Mouse (Mus musculus): Measurements from ENCODE around the gene Asic1. TPM values are rescaled to one million over a fixed set of nuclear protein-coding genes. Genes with fewer than 3 reads are reported as not detected.

Asic1 gene
- total and polyA plus RNA-seq, 2 experiments = 0.16 TPM; not detected in 1

DNA sequence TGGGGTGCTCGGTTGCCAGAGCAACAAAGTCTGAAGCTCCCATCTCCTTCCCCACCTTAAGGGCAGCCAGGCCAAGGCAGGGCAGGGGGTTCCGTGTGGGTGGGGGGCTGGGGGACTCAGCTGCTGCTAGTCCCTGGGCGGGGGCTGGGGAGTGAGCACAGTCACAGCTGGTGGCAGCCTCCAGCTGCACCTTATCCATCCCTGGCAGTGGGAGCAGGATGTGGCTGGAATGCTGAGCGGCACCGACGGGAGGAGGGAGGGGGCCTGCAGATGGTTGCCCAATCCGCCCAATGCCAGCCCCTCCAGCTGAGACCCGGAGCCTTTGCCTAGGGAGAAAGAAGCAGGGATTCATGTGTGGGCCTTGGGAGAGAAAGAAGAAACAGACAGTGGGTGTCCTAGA, 6.9 kb downstream of the Asic1 start:
- Histone ChIP-seq H3K79me2 (ENCODE audit: control insufficient read depth, insufficient read depth, low read length) (no peaks in the 10 kb centered on the region), H3K4me3 (ENCODE audit: insufficient read depth, low read depth, low read length) (no peak overlapping the region), H3K36me3 (ENCODE audit: control insufficient read depth, insufficient read depth, low read length) (no peaks in the 10 kb centered on the region), H3K4me1 (ENCODE audit: control insufficient read depth, insufficient read depth, low read length) (no peaks in the 10 kb centered on the region), H3K9ac (ENCODE audit: low read depth, low read length) (no peak overlapping the region), H3K27me3 (ENCODE audit: control insufficient read depth, insufficient read depth, low read length) (no peaks in the 10 kb centered on the region), H3K27ac (replicated peaks; ENCODE audit: insufficient read depth, low read depth, low read length) (no peak overlapping the region)
- TF ChIP-seq CTCF (IDR thresholded peaks at IDR 0.05; ENCODE audit: low read depth, low read length) (no peak), POLR2A (IDR thresholded peaks at IDR 0.05; ENCODE audit: extremely low read depth, insufficient read depth, low read length) (no peak)
- 76% methylated on average over 8 of the region's 8 CpGs for WGBS
- DNase-seq (ENCODE audit: extremely low read depth, low read depth, low spot score) = no peak

DNA sequence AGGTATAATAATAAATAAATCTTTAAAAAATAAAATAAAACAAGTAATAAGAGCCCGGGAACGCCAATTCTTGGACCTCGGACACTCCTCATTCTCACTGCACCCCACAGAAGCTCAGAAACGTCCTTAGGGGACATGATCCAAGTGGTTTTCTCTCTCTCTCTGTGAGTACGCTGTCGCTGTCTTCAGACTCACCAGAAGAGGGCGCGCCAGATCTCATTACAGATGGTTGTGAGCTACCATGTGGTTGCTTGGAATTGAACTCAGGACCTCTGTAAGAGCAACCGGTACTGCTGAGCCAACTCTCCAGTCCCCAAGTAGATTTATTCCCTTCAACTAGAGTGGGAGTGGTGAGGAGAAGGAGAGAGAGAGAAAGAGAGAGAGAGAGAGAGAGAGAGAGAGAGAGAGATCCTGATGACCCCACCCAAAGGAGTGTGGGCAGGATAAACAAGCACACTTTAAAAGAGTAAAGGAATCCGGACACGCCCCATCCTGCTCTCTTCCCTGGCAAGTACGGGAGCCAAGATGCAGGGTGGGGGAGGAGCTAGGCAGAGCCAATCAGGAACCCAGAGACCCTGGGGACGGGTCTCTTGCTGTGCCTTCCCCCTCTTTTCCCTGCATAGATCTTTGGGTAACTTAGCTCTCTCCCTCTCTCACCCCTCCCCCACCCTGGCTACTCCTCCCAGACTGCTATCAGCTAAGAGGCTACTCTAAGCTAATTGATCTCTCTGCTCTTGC, 8.1 kb downstream of the Asic1 start:
- H3K4me1 ChIP-seq (ENCODE audit: control insufficient read depth, insufficient read depth, low read length) = no peaks in the 10 kb centered on the region
- H3K27me3 ChIP-seq (ENCODE audit: control insufficient read depth, insufficient read depth, low read length) = no peaks in the 10 kb centered on the region
- H3K36me3 ChIP-seq (ENCODE audit: control insufficient read depth, insufficient read depth, low read length) = no peaks in the 10 kb centered on the region
- H3K79me2 ChIP-seq (ENCODE audit: control insufficient read depth, insufficient read depth, low read length) = no peaks in the 10 kb centered on the region
- H3K4me3 ChIP-seq (ENCODE audit: insufficient read depth, low read depth, low read length) = no peak overlapping the region
- no peak overlapping the region for H3K27ac ChIP-seq (replicated peaks; ENCODE audit: insufficient read depth, low read depth, low read length)
- TF ChIP-seq CTCF (IDR thresholded peaks at IDR 0.05; ENCODE audit: low read depth, low read length) (peak; percentile 27; the same call in 1 of the 2 replicates), POLR2A (IDR thresholded peaks at IDR 0.05; ENCODE audit: extremely low read depth, insufficient read depth, low read length) (no peak)
- peak; percentile 10 for DNase-seq (ENCODE audit: extremely low read depth, low read depth, low spot score)
- 21% methylated on average over 13 of the region's 13 CpGs for WGBS
- H3K9ac ChIP-seq (ENCODE audit: low read depth, low read length) = no peak overlapping the region

DNA sequence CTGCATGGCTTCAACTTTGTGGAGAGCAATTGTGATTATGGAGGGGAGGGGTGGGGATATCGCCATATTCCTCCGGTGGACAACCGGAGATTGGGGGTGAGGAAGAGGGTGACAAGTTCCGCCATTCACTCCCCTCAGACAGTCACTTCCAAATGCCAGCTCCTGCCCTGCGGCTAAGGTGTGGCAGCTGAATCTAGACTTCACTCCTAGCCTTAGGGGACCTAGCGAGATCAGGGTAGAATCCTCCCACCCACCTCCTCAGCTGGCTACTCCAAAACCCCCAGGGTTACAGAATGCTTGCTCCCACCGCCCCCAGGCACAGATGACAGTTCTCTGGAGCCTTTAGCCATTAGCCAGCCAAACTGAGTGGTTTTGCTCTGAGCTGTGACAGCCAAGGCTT, 8.8 kb downstream of the Asic1 start:
- no peaks in the 10 kb centered on the region for H3K79me2 ChIP-seq (ENCODE audit: control insufficient read depth, insufficient read depth, low read length)
- no peak overlapping the region for H3K27ac ChIP-seq (replicated peaks; ENCODE audit: insufficient read depth, low read depth, low read length)
- H3K9ac ChIP-seq (ENCODE audit: low read depth, low read length) = no peak overlapping the region
- TF ChIP-seq POLR2A (IDR thresholded peaks at IDR 0.05; ENCODE audit: extremely low read depth, insufficient read depth, low read length) (no peak), CTCF (IDR thresholded peaks at IDR 0.05; ENCODE audit: low read depth, low read length) (no peak)
- no peaks in the 10 kb centered on the region for H3K4me1 ChIP-seq (ENCODE audit: control insufficient read depth, insufficient read depth, low read length)
- WGBS = 76% methylated on average over 7 of the region's 7 CpGs
- H3K36me3 ChIP-seq (ENCODE audit: control insufficient read depth, insufficient read depth, low read length) = no peaks in the 10 kb centered on the region
- no peaks in the 10 kb centered on the region for H3K27me3 ChIP-seq (ENCODE audit: control insufficient read depth, insufficient read depth, low read length)
- no peak for DNase-seq (ENCODE audit: extremely low read depth, low read depth, low spot score)
- H3K4me3 ChIP-seq (ENCODE audit: insufficient read depth, low read depth, low read length) = no peak overlapping the region

DNA sequence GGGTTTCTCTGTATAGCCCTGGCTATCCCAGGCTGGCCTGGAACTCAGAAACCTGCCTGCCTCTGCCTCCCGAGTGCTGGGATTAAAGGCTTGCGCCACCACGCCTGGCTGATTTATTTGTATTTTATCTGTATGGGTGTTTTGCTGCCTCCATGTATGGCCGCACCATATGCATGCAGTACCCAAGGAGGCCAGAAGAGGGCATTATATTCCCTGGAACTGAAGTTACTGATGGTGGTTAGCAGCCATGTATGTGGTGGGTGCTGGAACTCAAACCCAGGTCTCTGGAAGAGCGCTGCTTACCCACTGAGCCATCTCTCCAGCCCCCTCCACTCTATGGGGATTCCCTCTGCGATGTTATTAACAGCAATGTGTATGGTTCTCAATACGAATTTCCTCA, 12.7 kb downstream of the Asic1 start:
- no peaks in the 10 kb centered on the region for H3K79me2 ChIP-seq (ENCODE audit: control insufficient read depth, insufficient read depth, low read length)
- H3K27me3 ChIP-seq (ENCODE audit: control insufficient read depth, insufficient read depth, low read length) = no peaks in the 10 kb centered on the region
- H3K27ac ChIP-seq (replicated peaks; ENCODE audit: insufficient read depth, low read depth, low read length) = no peak overlapping the region
- no peaks in the 10 kb centered on the region for H3K4me1 ChIP-seq (ENCODE audit: control insufficient read depth, insufficient read depth, low read length)
- no peak overlapping the region for H3K4me3 ChIP-seq (ENCODE audit: insufficient read depth, low read depth, low read length)
- TF ChIP-seq POLR2A (IDR thresholded peaks at IDR 0.05; ENCODE audit: extremely low read depth, insufficient read depth, low read length) = no peak
- TF ChIP-seq CTCF (IDR thresholded peaks at IDR 0.05; ENCODE audit: low read depth, low read length) = peak; percentile 39
- 90% methylated on average over 7 of the region's 7 CpGs for WGBS
- no peak for DNase-seq (ENCODE audit: extremely low read depth, low read depth, low spot score)
- H3K36me3 ChIP-seq (ENCODE audit: control insufficient read depth, insufficient read depth, low read length) = no peaks in the 10 kb centered on the region
- no peak overlapping the region for H3K9ac ChIP-seq (ENCODE audit: low read depth, low read length)

DNA sequence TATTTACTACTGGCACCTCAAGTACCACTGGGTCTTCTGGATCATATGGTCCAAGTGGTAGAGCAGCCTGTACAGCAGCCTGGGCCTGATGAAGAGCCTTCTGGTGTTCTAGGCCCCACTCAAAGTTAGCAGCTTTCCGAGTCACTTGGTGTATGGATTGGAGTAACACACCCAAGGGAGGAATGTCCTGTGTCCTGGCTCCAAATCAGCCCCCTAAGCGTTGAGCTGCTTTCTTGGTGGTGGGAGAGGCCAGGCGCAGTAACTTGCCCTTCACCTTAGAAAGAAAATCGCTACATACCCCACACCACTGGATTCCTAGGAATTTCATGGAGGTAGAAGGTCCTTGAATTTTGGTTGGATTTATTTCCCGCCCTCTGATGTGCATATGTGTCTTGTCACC, 14.0 kb downstream of the Asic1 start:
- H3K27me3 ChIP-seq (ENCODE audit: control insufficient read depth, insufficient read depth, low read length) = no peaks in the 10 kb centered on the region

DNA sequence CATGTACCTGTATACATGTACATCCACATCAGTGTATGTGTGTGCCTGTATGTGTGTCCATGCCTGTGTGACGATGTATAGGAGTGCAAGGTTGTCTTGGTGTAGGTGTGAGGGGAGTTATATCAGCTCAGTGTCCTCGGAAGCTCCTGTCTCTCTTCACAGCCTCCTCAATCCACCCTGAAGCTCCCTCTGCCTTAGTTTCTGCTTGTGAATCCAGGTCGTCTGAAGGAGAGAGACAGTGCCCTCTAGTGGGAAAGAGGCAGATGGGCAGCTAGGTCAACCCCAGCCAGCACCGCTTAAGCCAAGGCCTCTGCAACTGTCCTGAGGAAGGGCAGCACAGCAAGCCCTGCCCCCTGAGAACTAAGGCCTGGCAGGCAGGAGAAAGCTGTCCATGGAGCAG, 18.5 kb downstream of the Asic1 start:
- no peaks in the 10 kb centered on the region for H3K27me3 ChIP-seq (ENCODE audit: control insufficient read depth, insufficient read depth, low read length)
- no peaks in the 10 kb centered on the region for H3K79me2 ChIP-seq (ENCODE audit: control insufficient read depth, insufficient read depth, low read length)
- no peak for TF ChIP-seq POLR2A (IDR thresholded peaks at IDR 0.05; ENCODE audit: extremely low read depth, insufficient read depth, low read length)
- TF ChIP-seq CTCF (IDR thresholded peaks at IDR 0.05; ENCODE audit: low read depth, low read length) = peak; percentile 89
- H3K27ac ChIP-seq (replicated peaks; ENCODE audit: insufficient read depth, low read depth, low read length) = no peak overlapping the region
- peak; percentile 47 for DNase-seq (ENCODE audit: extremely low read depth, low read depth, low spot score)
- 4% methylated on average over 4 of the region's 4 CpGs for WGBS
- H3K36me3 ChIP-seq (ENCODE audit: control insufficient read depth, insufficient read depth, low read length) = no peaks in the 10 kb centered on the region
- no peak overlapping the region for H3K9ac ChIP-seq (ENCODE audit: low read depth, low read length)
- no peaks in the 10 kb centered on the region for H3K4me1 ChIP-seq (ENCODE audit: control insufficient read depth, insufficient read depth, low read length)
- H3K4me3 ChIP-seq (ENCODE audit: insufficient read depth, low read depth, low read length) = no peak overlapping the region

More for the DNA sequence above, 14.0 kb downstream of the Asic1 start:
- Histone ChIP-seq H3K4me3 (ENCODE audit: insufficient read depth, low read depth, low read length) (no peak overlapping the region), H3K4me1 (ENCODE audit: control insufficient read depth, insufficient read depth, low read length) (no peaks in the 10 kb centered on the region), H3K36me3 (ENCODE audit: control insufficient read depth, insufficient read depth, low read length) (no peaks in the 10 kb centered on the region), H3K9ac (ENCODE audit: low read depth, low read length) (no peak overlapping the region), H3K79me2 (ENCODE audit: control insufficient read depth, insufficient read depth, low read length) (no peaks in the 10 kb centered on the region), H3K27ac (replicated peaks; ENCODE audit: insufficient read depth, low read depth, low read length) (no peak overlapping the region)
- 95% methylated on average over 5 of the region's 5 CpGs for WGBS
- no peak for DNase-seq (ENCODE audit: extremely low read depth, low read depth, low spot score)
- no peak for TF ChIP-seq POLR2A (IDR thresholded peaks at IDR 0.05; ENCODE audit: extremely low read depth, insufficient read depth, low read length)
- no peak for TF ChIP-seq CTCF (IDR thresholded peaks at IDR 0.05; ENCODE audit: low read depth, low read length)

All from liver, adult 2 months (tissue).